Mouse (Mus musculus): ENCODE results near the gene Lhfpl2. TPM values are rescaled to one million over a fixed set of nuclear protein-coding genes. Genes with fewer than 3 reads are reported as not detected.
A peak's percentile ranks its signal among the peaks of the same experiment; 100 is the strongest.
"Not testable (repeated sequence)": the region's sequence is repeated elsewhere in the genome, so short reads cannot be mapped to it uniquely, and the experiment has no call there.

Gene Lhfpl2
- 10.8 TPM in 2 replicates for polyA plus RNA-seq (2012; rRNA removed)

DNA sequence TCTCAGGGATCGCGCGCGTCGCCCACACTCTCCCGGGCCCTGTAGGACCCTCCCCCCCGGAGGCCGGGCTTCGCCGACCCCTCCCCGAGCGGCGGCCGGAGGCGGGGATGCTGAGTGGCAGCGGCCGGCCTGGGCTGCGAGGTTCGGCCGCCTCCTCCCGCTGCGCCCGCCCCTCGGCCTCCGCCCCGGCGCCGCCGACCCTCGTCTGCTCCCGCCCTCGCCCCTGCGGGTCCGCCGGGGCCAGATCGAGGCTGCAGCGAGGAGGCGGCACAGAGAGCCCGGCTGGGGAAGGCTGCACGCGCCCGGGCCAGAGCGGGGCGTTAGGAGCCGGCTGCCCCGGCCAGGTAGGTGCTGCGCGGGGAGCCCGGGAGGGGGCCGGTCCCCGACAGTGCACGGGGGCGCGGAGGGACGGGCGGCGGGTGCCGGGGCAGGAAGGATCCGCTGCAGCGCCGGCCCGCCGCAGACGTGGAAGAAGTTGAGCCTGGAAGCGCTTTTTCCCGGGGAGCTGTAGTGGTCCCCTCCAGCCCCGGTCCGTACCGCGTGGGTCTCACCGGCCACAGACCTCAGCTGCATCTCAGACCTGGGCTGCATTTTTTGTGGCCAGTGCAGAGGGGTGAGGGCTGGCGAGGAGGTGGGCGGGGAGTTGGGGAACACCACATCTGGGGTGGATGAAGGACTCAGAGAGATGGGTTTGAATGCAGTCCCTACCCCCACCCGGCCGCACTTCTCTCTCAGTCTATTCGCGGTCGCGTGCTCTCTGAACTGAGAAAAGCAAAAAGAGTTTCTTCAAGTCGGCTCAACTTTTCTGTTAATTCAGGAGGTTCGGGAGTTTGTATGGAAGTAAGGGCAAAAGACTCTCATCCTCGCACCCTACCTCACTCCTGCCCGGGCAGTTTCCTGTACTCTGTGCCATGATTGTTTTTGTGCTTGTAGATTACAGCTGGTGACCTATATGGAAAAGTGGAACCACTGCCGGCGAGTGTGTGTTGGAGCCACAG lies at the start of gene Lhfpl2:
Lhfpl2 (plus strand) TSS at position 234 of the 998 bp plus-strand sequence.
- Histone ChIP-seq H3K27ac (ENCODE audit: insufficient read depth, low read length) (no peak within 1 kb of the TSS), H3K4me1 (ENCODE audit: control insufficient read depth, insufficient read depth, low read length) (peaks cover 1% of the 10 kb centered on the region; the same call in 1 of the 2 replicates)

DNA sequence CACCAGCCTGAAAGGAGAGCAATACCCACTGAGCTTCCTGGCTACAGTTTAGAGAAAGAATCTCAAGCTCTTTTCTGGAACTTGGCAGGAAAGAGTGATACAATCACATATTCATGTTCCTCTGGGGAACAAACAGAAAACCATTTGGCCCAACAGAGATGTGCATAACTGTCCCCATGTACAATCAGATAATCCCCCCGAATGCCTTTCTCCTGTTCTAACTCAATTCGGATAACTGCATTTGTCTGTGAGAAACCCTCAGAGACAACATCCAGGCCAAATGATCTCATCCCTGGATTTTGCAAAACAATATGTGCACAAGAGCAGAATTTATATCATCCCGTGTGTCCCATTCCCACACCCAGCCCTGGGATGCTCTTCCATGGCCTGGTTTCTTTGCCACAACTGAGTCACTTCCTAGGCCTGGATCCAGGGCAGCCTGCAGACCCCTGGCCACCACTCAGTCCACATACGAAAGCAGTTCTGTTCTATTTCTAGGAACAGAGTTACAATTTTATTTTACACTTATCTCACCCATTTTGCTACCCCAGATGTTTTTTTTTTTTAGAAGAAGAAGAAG lies 45.5 kb upstream of the Lhfpl2 start:
- no peak for TF ChIP-seq CTCF (IDR thresholded peaks at IDR 0.05; ENCODE audit: extremely low read depth, insufficient read depth, low read length)
- no peak for TF ChIP-seq POLR2A (IDR thresholded peaks at IDR 0.05; ENCODE audit: extremely low read depth, insufficient read depth, low read length)
- no peak overlapping the region for H3K27ac ChIP-seq (ENCODE audit: insufficient read depth, low read length)
- H3K4me3 ChIP-seq (ENCODE audit: insufficient read depth, low read length): no peak overlapping the region
- H3K4me1 ChIP-seq (ENCODE audit: control insufficient read depth, insufficient read depth, low read length): no peaks in the 10 kb centered on the region

More for the DNA sequence above, at the start of gene Lhfpl2:
- peak within 1 kb of the TSS; percentile 51 for H3K4me3 ChIP-seq (ENCODE audit: insufficient read depth, low read length)
- TF ChIP-seq POLR2A (IDR thresholded peaks at IDR 0.05; ENCODE audit: extremely low read depth, insufficient read depth, low read length): no peak

DNA sequence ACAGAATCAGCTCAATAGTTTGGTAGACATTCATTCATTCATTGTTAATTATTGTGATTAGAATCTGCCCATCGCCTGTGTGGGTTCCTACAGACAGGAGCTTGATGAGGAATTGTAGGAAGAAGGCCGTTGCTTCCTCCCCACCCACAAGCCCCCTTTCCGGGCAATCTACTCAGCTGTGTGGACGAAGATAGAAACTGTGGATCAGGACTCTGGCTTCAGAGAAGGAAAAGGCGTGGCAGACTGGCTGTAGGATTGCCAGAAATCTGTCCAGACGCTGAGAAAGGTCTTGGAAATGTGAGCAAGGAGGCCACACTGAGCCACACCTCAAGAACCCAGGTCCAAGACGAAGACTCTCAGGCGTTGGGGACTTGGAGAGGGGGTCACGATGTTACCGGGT lies 43.6 kb upstream of the Lhfpl2 start:
- Histone ChIP-seq H3K4me3 (ENCODE audit: insufficient read depth, low read length) (no peak overlapping the region), H3K27ac (ENCODE audit: insufficient read depth, low read length) (no peak overlapping the region), H3K4me1 (ENCODE audit: control insufficient read depth, insufficient read depth, low read length) (no peaks in the 10 kb centered on the region)
- no peak for TF ChIP-seq POLR2A (IDR thresholded peaks at IDR 0.05; ENCODE audit: extremely low read depth, insufficient read depth, low read length)
- no peak for TF ChIP-seq CTCF (IDR thresholded peaks at IDR 0.05; ENCODE audit: extremely low read depth, insufficient read depth, low read length)

DNA sequence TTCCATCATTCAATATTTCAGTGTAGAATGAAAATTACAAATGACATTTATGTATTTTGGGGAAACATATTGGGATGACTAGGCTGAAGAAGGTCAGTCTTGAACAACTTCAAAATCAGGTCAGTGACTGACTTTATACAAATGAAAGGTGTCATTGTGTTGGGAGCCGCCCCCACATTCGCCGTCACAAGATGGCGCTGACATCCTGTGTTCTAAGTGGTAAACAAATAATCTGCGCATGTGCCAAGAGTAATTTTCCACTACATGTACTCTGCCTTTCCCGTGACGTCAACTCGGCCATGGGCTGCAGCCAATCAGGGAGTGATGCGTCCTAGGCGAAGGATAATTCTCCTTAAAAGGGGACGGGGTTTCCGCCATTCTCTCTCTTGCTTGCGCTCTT lies 33.0 kb upstream of the Lhfpl2 start:
- H3K4me1 ChIP-seq (ENCODE audit: control insufficient read depth, insufficient read depth, low read length); H3K4me3 ChIP-seq (ENCODE audit: insufficient read depth, low read length); H3K27ac ChIP-seq (ENCODE audit: insufficient read depth, low read length): not testable (repeated sequence)

DNA sequence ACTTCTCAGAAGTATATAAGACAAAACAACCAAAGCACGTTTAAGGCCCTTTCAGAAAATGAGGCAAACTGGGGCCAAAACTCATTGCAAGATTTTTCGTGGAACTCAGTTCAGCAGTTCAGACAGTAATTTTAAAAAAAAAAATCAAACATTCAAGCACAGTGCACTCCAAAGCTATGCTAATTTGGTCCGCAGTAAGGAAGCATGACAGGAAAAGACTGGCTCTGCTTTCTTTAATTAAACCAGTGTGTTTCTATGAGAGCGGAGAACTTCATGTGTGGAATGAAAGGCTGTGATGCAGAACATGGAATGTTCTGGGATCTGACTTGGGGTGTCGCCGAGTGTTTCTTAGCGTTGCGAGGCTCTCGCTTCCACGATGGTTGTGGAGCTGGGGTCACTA lies 28.4 kb upstream of the Lhfpl2 start:
- Histone ChIP-seq H3K4me3 (ENCODE audit: insufficient read depth, low read length) (no peak overlapping the region), H3K4me1 (ENCODE audit: control insufficient read depth, insufficient read depth, low read length) (no peaks in the 10 kb centered on the region), H3K27ac (ENCODE audit: insufficient read depth, low read length) (no peak overlapping the region)
- TF ChIP-seq CTCF (IDR thresholded peaks at IDR 0.05; ENCODE audit: extremely low read depth, insufficient read depth, low read length): no peak
- TF ChIP-seq POLR2A (IDR thresholded peaks at IDR 0.05; ENCODE audit: extremely low read depth, insufficient read depth, low read length): no peak

DNA sequence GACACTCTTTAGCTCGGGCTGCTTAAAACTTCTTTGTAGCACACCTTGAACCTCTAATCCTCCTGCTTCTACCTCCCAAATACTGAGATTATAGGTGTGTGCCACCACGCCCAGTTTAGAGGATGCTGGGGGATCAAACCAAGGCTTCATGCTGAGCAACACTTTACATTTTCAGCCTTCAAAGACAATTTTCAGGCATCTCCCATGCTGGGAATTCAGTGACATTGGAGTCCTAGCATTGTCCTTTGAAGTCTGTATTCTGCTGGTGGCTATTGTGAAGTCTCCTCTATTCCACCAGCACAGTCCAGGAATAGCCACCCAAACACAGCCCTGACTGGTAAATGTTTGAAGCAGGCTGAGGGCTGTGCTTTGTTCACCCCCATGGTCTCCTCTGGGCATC lies 27.0 kb upstream of the Lhfpl2 start:
- no peaks in the 10 kb centered on the region for H3K4me1 ChIP-seq (ENCODE audit: control insufficient read depth, insufficient read depth, low read length)
- H3K4me3 ChIP-seq (ENCODE audit: insufficient read depth, low read length): no peak overlapping the region
- no peak overlapping the region for H3K27ac ChIP-seq (ENCODE audit: insufficient read depth, low read length)
- TF ChIP-seq POLR2A (IDR thresholded peaks at IDR 0.05; ENCODE audit: extremely low read depth, insufficient read depth, low read length) (no peak), CTCF (IDR thresholded peaks at IDR 0.05; ENCODE audit: extremely low read depth, insufficient read depth, low read length) (no peak)

DNA sequence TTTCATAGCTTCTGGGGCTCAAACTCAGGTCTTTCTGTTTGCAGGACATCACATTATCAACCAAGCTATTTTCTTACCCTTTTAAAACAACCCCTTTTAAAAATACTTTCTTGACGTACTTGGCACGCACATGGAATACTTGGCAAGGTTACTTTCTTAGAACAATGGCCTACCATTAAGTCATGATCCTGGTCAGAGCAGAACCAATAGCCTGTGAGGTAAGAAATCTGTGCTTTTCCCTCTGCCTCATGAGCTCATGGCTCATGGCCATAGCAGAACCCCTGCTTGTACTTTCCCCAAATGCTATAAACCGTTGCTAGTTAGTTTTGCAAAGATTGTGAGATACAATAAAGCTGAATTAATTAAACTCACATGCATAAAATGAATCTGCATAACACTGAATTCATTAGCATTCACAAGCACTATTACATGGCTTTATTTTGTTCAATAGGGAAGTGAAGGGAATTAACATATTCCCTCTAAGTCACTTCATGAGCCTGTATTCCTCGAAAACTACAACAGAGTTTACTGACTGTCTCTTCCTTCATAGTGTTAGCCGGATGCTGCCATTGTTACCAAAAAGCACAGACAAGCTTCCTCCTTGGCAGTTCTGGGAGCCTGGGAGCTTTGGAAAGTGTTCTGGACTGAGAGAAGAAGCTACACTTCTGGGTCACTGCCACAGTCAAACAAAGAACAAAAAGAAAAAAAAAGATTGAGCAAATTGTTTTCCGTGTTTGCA lies 20.1 kb upstream of the Lhfpl2 start:
- no peaks in the 10 kb centered on the region for H3K4me1 ChIP-seq (ENCODE audit: control insufficient read depth, insufficient read depth, low read length)
- TF ChIP-seq CTCF (IDR thresholded peaks at IDR 0.05; ENCODE audit: extremely low read depth, insufficient read depth, low read length) (no peak), POLR2A (IDR thresholded peaks at IDR 0.05; ENCODE audit: extremely low read depth, insufficient read depth, low read length) (no peak)
- H3K27ac ChIP-seq (ENCODE audit: insufficient read depth, low read length): no peak overlapping the region
- H3K4me3 ChIP-seq (ENCODE audit: insufficient read depth, low read length): no peak overlapping the region

DNA sequence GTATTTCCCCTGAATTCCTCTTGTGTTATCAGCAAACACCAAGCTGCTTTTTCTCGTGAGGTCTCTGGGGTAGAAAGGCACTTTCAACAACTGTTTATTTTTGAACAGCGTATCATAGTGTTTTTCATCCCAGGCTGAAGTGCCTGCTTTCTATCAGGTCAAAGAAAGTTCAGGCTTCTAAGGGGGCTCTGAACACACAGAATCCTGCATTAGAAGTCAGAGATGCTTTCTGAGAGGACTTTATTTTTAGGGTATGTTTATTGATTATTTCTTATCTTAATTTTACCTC lies 19.6 kb upstream of the Lhfpl2 start:
- TF ChIP-seq CTCF (IDR thresholded peaks at IDR 0.05; ENCODE audit: extremely low read depth, insufficient read depth, low read length) (no peak), POLR2A (IDR thresholded peaks at IDR 0.05; ENCODE audit: extremely low read depth, insufficient read depth, low read length) (no peak)
- Histone ChIP-seq H3K27ac (ENCODE audit: insufficient read depth, low read length) (no peak overlapping the region), H3K4me3 (ENCODE audit: insufficient read depth, low read length) (no peak overlapping the region), H3K4me1 (ENCODE audit: control insufficient read depth, insufficient read depth, low read length) (no peaks in the 10 kb centered on the region)

DNA sequence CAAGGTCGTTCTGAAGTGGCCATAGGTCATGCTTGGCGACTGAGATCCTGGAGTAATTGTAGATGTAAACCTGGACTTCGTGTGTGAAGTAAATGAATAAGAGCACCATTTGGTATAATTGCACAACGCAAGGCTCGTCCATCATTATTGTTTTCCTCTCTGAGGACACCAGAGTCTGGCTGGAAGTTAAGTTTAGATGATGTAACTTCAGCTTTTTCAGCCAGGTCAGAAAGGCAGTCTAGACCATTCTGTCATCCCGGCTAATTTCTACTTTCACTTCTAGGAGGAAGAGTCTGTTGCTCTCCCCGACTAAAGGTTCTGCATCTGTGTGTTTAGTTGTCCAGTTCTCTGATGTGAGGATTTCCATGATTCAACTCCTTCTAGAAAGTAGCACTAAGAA lies 7.6 kb upstream of the Lhfpl2 start:
- no peaks in the 10 kb centered on the region for H3K4me1 ChIP-seq (ENCODE audit: control insufficient read depth, insufficient read depth, low read length)
- H3K27ac ChIP-seq (ENCODE audit: insufficient read depth, low read length): no peak overlapping the region
- TF ChIP-seq CTCF (IDR thresholded peaks at IDR 0.05; ENCODE audit: extremely low read depth, insufficient read depth, low read length): no peak
- TF ChIP-seq POLR2A (IDR thresholded peaks at IDR 0.05; ENCODE audit: extremely low read depth, insufficient read depth, low read length): no peak
- H3K4me3 ChIP-seq (ENCODE audit: insufficient read depth, low read length): no peak overlapping the region

DNA sequence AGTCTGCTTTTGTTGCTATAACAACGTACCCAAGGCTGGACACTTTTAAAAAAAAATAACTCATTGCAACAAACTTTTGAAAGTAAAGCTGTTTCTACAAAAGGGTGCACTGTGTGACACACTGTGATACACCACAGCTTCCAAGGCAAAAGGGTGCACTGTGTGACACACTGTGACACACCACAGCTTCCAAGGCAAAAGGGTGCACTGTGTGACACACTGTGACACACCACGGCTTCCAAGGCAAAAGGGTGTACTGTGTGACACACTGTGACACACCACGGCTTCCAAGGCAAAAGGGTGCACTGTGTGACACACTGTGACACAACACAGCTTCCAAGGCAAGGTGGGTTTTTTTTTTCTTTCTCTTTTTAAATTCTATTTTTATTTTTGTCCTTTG lies 6.8 kb upstream of the Lhfpl2 start:
- H3K27ac ChIP-seq (ENCODE audit: insufficient read depth, low read length): no peak overlapping the region
- no peak for TF ChIP-seq CTCF (IDR thresholded peaks at IDR 0.05; ENCODE audit: extremely low read depth, insufficient read depth, low read length)
- H3K4me1 ChIP-seq (ENCODE audit: control insufficient read depth, insufficient read depth, low read length): no peaks in the 10 kb centered on the region
- H3K4me3 ChIP-seq (ENCODE audit: insufficient read depth, low read length): no peak overlapping the region

All from cortical plate, adult 2 months (tissue).